Mouse (Mus musculus): ENCODE measurements around the gene Podn.

The Podn gene

GRCm38 (mm10) chr4:108077224-108077955, 18.9 kb downstream of the Podn start:
- no peak for DNase-seq (ENCODE audit: low spot score)

- DNase-seq (ENCODE audit: low spot score) = no peak
These were observed 21.9 kb downstream of the Podn start for GRCm38 (mm10) chr4:108074204-108074823.

GRCm38 (mm10) chr4:108072086-108072485, 24.2 kb downstream of the Podn start:
- DNase-seq (ENCODE audit: low spot score) = no peak

GRCm38 (mm10) chr4:108071235-108071901, 24.9 kb downstream of the Podn start:
- DNase-seq (ENCODE audit: low spot score) = peak; percentile 74

- no peak for DNase-seq (ENCODE audit: low spot score)
These were observed 25.5 kb downstream of the Podn start for GRCm38 (mm10) chr4:108070723-108071122.

- DNase-seq (ENCODE audit: low spot score) = no peak
These were observed 26.0 kb downstream of the Podn start for GRCm38 (mm10) chr4:108070286-108070685.

GRCm38 (mm10) chr4:108068081-108068480, 28.2 kb downstream of the Podn start:
- no peak for DNase-seq (ENCODE audit: low spot score)

- DNase-seq (ENCODE audit: low spot score) = no peak
These were observed 29.0 kb downstream of the Podn start for GRCm38 (mm10) chr4:108067261-108067660.

GRCm38 (mm10) chr4:108066569-108066968, 29.7 kb downstream of the Podn start:
- no peak for DNase-seq (ENCODE audit: low spot score)

GRCm38 (mm10) chr4:108065176-108065844, 30.9 kb downstream of the Podn start:
- no peak for DNase-seq (ENCODE audit: low spot score)

- no peak for DNase-seq (ENCODE audit: low spot score)
These were observed 32.6 kb downstream of the Podn start for GRCm38 (mm10) chr4:108063616-108064015.

- DNase-seq (ENCODE audit: low spot score) = no peak
These were observed 33.7 kb downstream of the Podn start for GRCm38 (mm10) chr4:108062524-108062923.

GRCm38 (mm10) chr4:108060774-108061173, 35.5 kb downstream of the Podn start:
- DNase-seq (ENCODE audit: low spot score) = no peak

GRCm38 (mm10) chr4:108059601-108060379, 36.5 kb downstream of the Podn start:
- DNase-seq (ENCODE audit: low spot score) = no peak

- DNase-seq (ENCODE audit: low spot score) = no peak
These were observed 38.1 kb downstream of the Podn start for GRCm38 (mm10) chr4:108058166-108058565.

- no peak for DNase-seq (ENCODE audit: low spot score)
These were observed 39.0 kb downstream of the Podn start for GRCm38 (mm10) chr4:108057247-108057646.

- no peak for DNase-seq (ENCODE audit: low spot score)
These were observed 40.4 kb downstream of the Podn start for GRCm38 (mm10) chr4:108055873-108056272.

- no peak for DNase-seq (ENCODE audit: low spot score)
These were observed 43.6 kb downstream of the Podn start for GRCm38 (mm10) chr4:108052673-108053072.

- no peak for DNase-seq (ENCODE audit: low spot score)
These were observed 44.5 kb downstream of the Podn start for GRCm38 (mm10) chr4:108051687-108052274.

- no peak for DNase-seq (ENCODE audit: low spot score)
These were observed 50.1 kb downstream of the Podn start for GRCm38 (mm10) chr4:108046136-108046535.
